Mouse (Mus musculus) CH12.LX (cell line): ENCODE results near the gene Golga7b.

ENCODE experiments used
- CHD1 ChIP-seq: IDR thresholded peaks from 2 replicates; pipeline ENCODE4 v1.6.1; 2012; ENCODE audit warnings: low read depth, low read length, improper control_type of control experiment, inconsistent platforms
- CTCF ChIP-seq, 2 experiments: IDR thresholded peaks in 1 of 2; conservative IDR thresholded peaks in 1 of 2; 2 replicates each; pipeline ENCODE4 v1.5.1; 2011 to 2012; ENCODE audit warnings: low read depth in 2 of 2, low read length in 2 of 2, improper control_type of control experiment in 1 of 2, inconsistent platforms in 1 of 2, mild to moderate bottlenecking in 1 of 2, moderate library complexity in 1 of 2
- RAD21 ChIP-seq: IDR thresholded peaks from 2 replicates; pipeline ENCODE4 v1.6.1; 2011; ENCODE audit warnings: low read depth, mild to moderate bottlenecking, low read length, improper control_type of control experiment, moderate library complexity
- TBP ChIP-seq: conservative IDR thresholded peaks from 2 replicates; pipeline ENCODE4 v1.6.1; 2011; ENCODE audit warnings: low read depth, low read length, improper control_type of control experiment
- ZKSCAN1 ChIP-seq: IDR thresholded peaks from 2 replicates; pipeline ENCODE4 v1.6.1; 2012; ENCODE audit warnings: low read depth, inconsistent platforms, low read length, improper control_type of control experiment, borderline replicate concordance

- TF ChIP-seq CTCF (conservative IDR thresholded peaks at IDR 0.05 in 1 of 2, IDR thresholded peaks at IDR 0.05 in 1 of 2; ENCODE audit: low read depth in 2 of 2, low read length in 2 of 2) (no peak), RAD21 (no peak), TBP (no peak), ZKSCAN1 (no peak), CHD1 (no peak)
Measured at GRCm38 (mm10) chr19:42216699-42217373, 30.5 kb upstream of the Golga7b start.
